Mouse (Mus musculus) testis, postnatal 10 days (tissue): ENCODE data around the gene Rpusd3.

Source experiments
- DNase-seq: peaks from one replicate; pipeline ENCODE4 v3.0.0; 2021; ENCODE audit warnings: low spot score

The Rpusd3 gene

DNA sequence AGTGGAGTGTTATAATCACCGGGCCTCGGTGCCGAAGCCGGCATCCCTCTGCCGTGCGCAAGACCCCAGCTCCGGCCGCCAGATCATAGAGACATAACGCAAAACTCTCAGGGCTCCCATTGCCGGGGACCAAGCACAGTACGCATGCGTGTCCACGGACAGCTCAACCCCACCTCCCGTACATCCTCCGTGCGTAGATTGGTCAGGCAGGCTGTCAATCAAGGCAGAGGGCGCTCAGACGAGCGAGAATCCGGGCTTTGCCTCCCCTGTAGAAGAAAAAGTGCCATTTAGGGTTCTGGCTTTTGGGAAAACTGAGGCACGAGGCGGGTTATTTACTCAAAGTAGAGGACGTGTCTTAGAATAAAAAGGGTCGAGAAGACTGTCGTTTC, at the start of gene Rpusd3:
Gene Rpusd3 (minus strand): TSS at position 142 of the 389 bp plus-strand sequence.
- peak; percentile 100 for DNase-seq

DNA sequence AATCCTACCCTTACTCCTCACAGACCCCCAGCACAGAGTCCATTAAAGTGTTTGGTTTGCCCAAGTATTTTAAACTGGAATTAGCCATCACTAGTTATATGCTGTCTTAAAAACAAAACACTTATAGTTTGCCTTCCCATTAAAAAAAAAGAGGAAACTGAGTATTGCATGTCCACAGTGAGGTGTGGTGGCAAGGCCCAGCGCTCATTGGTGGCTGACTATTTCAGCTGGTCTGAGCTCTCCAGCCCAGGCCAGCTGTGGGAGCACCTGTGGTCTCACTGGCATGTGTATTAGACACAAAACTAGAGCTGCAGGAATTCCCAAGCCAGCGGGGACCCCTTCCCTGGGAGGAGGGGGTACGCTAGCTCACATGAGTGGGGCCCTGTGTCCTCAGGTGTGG, 49.4 kb upstream of the Rpusd3 start:
- DNase-seq, result no peak

DNA sequence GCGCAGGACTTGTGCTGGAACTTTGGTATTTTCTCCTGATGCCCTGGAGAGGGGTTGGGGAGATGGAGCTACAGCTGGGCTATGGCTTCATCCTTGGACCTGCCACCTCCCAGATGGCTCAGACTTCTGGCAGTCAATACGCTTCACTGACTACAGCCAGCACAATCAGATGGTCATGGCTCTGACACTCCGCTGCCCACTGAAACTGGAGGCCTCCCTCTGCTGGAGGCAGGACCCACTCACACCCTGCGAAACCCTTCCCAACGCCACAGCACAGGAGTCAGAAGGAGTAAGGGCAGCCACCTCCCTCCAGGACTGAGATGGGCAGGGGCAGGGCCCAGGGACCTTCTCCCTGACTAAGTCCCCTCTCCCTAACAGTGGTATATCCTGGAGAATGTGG, 46.5 kb upstream of the Rpusd3 start:
- DNase-seq, result no peak

DNA sequence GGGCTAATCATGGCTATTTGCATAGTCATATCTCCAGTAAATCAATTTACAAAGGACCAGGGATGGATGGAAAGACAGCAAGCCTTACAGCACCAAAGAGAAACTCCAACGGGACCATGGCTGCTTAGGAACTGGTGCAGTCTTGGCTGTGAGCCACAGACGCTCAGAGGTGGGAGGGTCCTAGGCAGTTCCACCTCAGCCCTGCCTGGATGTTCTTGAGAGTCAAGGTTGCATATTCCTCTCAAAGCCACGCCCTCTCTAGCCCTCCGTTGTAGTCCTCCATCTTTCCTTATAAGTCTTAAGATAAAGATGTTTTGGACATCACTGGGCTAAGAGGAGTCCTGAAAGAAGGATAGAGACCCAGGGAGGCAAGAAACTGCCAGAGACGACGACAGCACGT, 44.9 kb upstream of the Rpusd3 start:
- no peak for DNase-seq

DNA sequence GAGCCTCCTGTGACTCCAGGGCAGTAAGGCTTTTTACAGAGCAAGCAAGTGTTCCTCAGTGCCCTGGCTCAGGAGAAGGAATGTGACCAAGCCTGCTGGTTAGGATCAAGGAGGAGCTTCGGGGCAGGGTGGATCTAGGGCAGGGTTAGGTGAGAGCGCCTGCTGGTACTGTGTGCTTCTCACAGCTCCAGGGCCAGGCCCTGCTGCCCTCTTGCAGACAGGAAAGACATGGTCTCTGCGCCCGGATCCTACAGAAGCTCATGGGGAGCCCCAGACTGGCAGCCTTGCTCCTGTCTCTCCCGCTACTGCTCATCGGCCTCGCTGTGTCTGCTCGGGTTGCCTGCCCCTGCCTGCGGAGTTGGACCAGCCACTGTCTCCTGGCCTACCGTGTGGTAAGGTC, 39.5 kb upstream of the Rpusd3 start:
- no peak for DNase-seq

DNA sequence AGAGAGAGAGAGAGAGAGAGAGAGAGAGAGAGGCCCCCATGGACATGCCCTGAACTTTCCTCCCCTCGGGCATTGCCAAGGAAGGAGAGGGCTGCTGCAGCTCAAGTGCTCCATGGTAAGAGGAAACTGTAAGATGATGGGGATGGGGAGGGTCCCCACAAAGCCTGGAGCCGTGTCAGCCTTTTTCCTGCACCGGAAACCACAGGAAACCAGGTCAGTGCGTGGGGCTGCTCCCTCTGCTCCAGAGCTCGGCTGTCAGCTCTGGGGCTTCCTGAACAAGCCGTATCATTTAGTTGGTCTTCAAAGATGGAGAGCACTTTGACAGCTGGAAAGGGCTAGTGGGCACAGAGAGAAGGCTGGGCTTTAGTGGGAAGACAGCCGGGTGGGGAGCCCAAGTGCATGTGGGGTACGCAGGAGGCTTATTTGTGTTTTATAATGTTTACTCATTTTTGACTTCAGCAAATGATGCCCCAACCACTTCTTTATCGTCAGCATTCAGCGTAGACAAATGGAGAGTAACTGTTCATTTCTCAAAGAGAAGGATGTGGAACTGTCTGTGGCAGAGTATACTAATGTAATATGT, 38.9 kb upstream of the Rpusd3 start, which contains the start of gene Il17re:
Gene Il17re (plus strand): TSS at position 533 of the 583 bp plus-strand sequence.
- DNase-seq, result no peak

DNA sequence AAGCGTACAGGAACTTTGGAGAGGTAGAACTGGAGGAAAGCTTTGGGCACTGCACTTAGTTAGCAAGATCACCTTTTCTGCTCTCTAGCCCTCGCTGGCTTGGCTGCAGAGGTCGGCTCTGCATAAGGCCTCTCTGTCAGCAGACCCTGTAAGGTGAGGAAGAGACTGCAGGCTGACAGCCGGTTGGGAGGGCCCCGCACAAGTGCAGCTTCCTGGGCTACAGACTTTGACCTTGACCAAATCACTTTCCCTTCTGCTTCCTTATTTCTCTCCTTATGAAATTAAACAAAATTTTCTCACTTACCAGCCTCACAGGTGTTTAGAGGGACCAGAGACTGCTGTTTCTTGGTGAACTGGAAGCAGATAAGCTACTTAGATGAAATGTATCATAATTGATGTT, 35.9 kb upstream of the Rpusd3 start:
- DNase-seq, result no peak

DNA sequence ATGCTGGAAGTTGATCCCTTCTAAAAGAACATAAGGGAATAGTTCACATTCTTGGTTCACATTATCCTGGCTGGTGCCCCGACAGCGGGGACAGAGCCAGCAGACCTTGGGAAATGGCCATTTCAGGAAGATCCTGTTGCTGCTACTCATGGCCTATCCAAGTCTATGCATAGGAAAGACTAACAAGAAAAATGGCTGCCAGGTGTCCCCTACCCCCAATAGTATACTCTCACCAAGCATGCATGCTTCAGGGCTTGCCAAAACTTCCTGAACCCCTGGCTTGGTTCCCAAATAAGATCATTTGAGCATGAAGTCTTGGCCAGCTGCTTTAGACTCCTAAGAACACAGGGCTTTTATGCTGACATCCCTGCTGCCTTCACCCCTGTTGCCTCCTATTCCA, 32.7 kb upstream of the Rpusd3 start:
- DNase-seq, result no peak

DNA sequence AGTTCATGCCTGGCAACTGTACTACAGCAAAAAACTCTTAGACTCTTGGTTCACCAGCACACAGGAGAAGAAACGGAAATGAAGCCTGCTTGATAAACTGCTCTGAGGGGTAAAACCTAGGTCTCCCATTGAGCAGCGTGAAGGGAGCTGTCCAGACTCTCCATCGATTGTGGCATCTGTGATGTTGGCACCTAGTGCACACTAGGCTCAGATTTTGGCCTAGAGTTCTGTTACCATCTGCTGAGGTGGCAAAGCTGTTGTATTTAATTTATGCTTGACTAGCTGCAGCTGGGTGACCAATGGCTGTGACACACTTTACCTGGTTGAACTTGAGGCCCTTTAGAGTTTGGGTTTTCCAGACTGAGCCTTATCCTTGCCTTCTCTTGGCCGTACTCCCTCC, 28.5 kb upstream of the Rpusd3 start:
- DNase-seq, result no peak

DNA sequence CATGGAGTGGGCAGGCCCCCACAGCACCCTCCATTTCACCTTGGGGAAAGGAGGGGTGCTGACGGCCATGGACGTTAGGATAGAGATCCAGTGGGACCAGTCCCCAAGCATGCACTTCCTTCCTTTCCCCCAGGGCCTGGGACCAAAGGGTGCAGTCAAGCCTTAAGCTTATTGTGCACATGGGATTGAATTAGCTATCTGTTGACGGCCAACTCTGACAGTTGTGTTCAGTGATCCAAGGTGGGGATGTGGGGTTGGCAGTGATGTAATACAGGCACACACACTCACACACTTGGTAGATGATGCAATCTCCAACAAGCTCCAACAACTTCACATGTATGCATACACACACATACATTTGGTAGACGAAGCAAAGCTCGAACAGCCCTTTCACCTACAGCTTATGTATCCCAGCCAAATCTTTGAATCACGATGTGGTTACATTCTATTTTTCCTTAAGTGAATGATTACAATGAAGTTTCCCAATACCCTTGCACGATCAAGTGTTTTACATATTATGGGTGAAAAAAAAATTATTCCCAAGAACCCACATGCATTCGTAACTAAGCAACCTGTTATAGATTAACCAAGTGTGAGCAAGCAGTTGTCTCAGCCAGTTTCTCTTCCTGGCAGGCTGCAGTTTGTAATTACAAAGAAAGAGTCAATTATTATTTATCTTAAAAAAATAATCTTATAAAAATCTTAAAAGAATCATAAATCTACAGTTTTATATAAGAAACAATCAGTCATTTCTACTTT, 25.2 kb upstream of the Rpusd3 start:
- DNase-seq, result no peak

DNA sequence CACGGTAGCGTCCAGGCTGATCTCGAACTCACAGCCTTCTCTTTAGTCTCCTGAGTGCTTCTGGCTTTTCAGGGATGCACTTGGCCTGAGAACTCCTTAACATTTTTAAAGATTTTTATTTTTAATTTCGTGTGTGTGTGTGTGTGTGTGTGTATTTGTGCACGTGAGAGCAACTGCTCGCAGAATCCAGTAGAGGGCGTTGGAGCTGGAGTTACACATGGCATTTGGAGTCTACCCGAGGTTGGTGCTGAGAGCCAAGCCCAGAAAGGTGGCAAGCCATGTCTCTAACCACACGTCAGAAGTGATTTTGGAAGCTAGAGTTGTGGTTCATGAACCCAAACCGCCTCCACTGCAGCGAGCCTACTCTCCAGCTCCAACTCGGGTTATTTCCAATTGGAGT, 24.0 kb upstream of the Rpusd3 start:
- no peak for DNase-seq

DNA sequence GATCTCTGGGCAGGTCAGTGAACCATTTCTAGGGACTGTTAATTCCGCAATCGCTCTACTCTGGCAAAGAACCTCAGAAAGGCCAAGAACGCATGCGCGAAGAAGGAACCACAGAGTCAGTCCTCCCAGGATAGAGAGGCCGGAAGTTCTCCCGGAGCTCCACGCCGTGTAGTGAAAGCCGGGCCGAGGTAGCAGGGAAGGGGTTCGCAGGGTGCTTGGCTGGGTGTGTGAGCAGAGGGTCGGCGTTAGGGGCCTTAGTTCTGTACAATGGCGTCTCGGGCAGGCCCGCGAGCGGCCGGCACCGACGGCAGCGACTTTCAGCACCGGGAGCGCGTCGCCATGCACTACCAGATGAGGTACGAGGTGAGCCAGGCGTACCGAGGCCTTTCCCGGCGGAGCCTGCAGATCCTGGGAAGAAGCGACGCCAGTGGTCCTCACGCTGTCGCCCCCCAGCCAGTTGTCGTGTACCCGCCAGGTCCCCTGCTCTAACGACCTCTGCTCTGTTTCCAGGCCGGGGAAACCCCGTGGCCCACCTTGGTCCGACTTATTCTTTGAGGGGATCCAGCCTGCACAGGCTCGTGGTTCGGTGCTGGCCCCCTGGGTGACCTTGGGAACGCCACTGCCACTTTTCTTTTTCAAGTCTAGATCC, 23.4 kb upstream of the Rpusd3 start, which contains the start of gene Jagn1:
Gene Jagn1 (plus strand): TSS at position 128 of the 649 bp plus-strand sequence.
- peak; percentile 90 for DNase-seq

DNA sequence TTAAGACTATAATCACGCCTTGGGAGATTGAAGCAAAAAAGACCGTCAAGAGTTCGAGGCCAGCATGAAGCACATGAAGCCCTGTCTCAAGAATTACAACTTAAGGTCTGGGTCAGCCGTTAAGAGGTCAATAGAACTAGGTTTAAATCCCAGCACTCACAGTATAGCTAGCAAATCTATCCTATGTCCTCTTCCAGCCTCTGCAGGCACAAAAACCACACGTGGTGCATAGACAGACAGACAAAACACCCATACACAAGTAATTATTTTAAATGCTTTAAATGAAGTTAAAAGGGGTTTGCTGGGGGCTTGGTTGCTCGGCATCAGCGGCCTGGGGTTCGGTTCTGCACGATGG, 22.9 kb upstream of the Rpusd3 start:
- no peak for DNase-seq

DNA sequence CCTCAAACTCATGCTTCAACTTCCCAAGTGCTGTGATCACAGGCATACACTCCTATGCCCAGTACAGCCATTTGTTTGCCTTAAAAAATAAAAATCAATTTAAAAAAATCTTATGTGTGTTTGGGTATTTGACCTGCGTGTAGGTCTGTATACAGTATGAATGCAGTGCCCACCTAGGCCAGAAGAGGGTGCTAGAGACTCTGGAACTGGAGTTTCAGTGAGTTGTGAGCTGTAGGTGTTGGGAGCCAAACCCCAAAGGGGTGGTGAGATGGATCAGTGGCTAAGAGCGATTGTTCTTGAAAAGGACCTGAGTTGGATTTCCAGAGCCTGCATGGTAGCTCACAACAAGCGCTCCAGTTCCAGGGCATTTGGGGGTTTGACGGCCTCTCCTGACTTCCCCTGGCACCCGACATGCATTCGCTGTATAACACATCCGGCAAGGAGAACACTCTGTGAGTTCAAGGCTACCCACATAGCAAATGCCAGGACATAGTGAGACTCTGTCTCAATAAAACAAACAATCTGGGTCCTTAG, 22.1 kb upstream of the Rpusd3 start:
- DNase-seq, result peak; percentile 88

DNA sequence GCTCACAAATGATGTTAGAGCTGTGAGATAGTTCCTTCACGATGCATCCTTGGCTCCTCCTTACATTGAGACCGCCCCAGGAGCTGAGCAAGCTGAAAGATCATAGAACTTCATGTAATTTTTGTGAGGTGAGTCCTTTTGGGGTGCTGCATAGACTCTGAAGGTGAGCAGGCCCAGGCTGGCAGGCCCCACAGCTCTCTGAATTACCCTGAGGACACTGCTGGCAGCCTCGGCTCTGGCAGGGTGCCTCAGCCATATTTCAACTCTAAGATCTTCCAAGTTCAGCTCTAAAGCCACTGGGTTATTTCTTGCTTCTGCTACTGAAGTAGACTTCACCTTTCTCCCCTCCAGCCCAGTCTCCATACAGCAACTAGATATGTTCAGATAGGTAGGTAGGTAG, 21.5 kb upstream of the Rpusd3 start:
- no peak for DNase-seq

DNA sequence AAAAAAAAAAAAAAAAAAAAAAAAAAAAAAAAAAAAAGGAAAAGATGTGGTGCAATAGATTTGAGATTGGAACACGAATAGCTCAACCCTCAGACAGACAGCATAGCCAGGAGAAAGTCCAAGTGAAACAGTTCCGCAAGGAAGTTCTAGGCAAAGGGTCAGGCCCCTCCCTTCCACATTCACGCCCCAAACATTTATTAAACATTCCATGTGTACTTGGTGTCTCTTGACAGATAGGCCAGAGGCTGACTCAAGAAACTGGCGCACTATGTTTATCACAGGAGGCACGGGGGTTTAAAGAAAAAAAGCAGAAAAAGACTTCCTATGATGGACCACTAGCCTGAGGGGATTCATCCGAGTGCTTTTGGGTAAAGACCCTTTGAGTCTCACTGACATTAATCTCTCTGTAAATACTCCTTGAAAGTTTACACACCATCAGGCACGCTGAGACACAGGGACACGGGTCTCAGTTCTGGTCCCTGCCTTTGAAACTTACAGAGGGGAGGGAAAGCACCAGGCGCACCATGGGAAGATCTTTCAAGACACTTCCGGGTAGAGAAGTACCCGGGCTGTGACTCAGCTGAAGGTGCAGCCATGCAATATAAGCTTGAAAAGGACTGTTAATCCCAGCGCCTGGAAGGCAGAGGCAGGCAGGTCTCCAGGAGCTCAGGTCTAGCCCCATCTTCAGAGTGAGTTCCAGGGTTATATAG, 19.7 kb upstream of the Rpusd3 start:
- DNase-seq, result no peak

DNA sequence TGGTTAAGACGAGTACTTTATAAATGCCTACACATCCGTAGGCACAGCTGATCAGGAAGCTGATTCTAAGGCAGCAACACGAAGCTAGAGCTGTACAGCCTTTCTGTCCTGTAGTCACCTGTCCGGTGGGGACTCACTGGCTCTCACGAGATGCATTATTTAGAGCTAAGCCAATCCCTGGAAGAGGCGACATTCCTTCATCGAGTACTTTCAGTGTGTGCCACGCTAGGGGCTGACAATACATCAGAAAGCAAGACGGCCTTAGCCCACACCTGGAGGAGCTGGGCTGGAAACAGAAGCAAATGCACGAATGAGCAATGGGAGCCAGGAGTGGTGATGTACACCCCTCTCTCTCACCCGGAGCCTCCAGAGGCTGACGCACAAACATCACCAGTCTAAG, 18.0 kb upstream of the Rpusd3 start:
- DNase-seq, result no peak

DNA sequence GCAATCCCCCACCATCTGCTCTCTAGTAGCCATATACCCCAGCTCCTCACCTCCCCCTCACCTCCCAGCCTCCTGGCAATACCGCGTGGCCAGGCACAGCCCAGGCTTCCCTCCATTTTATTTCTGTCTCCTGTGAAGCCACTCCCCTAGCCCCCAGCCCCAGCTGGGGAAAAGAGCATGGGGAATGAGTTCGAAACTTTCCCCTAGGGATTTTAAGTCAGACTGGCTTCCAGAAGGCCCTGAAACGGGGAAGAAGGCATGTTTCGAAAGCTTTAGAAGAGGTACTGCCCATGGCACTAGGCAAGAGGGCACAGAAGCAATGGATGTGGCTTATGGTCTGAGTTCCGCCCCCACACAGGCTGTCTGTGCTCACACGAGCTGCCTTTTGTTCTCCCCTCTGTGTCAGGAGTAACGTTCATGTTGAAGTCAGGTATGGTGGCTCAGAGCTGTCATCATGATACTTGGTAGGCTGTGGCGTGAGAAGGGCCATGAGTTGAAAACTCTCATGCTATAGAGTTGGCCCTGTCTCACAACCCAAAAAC, 16.6 kb upstream of the Rpusd3 start, which contains the start of gene Cidec:
Gene Cidec (minus strand): TSS at position 97 of the 542 bp plus-strand sequence.
- no peak for DNase-seq

DNA sequence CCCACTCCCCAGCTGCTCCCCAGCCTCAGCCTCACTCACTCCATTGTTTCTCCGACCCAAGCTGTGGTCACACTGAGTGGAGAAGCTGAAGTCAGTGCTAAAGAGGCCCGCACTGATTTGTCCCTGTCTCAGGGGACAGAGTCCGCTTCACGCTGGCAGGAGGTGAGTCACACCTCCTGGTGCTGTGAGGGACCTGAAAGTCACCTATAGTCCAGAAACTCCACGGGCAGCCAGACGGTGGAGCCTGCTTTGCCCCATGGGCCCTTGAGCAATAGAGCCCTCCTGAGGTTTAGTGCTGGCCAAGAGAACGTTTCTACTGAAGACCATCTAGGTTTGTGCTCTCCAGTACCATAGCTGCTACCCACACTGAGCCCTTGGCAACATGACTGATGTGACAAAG, 15.6 kb upstream of the Rpusd3 start:
- DNase-seq, result no peak

DNA sequence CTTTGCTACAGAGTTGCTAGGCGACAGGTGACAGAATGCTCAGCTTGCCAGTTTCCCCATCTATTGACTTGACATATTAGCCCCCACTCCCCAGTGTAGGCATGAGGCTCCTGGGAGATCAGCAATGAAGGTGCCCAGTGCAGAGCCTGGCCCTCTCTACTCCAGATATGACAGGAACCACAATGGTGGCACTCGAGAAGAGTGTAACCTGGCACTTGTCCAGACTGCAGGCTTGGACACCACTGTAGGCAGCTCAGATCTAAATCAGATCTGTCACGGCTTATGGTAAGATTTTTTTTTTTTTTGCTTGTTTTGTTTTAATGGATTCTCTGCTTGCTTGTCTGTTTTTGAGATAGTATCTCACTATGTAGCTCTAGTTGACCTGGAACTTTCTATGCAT, 14.5 kb upstream of the Rpusd3 start:
- DNase-seq, result no peak

DNA sequence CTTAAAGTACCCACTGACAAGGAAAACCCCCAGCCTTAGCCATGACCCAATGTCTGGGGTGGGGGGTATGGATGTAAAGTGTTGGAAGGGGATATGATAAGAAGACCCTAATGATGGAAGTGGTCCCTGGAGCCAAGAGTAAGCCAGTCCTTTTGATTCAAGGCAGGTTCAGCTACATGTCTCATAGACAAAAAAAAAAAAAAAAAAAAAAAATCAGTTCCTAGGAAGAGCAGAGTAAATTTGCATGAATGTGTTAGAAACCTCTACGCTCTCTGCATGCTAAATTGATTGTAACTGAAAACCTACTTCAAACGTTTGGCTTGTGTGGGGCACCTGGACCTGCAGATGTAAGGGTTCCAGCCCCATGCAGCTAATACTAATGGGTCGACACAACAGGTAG, 12.7 kb upstream of the Rpusd3 start:
- no peak for DNase-seq

DNA sequence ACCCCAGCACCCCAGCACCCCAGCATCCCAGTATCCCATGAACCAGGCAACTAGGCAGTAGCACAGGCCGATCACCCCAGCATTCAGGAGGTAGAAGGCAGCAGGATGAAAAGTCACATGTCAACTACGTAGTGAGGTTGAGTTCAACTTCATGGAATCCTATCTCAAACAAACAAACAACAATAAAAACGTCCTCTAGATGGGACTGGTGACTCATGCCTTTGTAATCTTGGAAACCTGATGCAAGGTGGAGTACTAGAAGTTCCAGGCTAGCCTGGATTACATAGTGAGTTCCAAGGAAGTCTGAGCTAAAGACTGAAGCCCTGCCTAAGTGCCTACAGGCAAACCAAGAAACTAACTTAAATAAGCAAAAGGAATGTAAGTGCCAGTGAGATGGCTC, 11.7 kb upstream of the Rpusd3 start:
- DNase-seq, result no peak
